Mouse (Mus musculus) brain, embryonic 14.5 days (tissue): Measurements from ENCODE around the gene Tenm4.

Experiments used
- CTCF ChIP-seq: fragments of 200-500 bp; IDR thresholded peaks from 2 replicates; pipeline ENCODE4 v1.5.1; 2012; ENCODE audit warnings: inconsistent platforms, mild to moderate bottlenecking, moderate library complexity, borderline replicate concordance; ENCODE audit not compliant: insufficient read depth, insufficient read length; ENCODE audit errors: extremely low read depth
- POLR2A ChIP-seq: fragments of 200-500 bp; IDR thresholded peaks from 2 replicates; pipeline ENCODE4 v1.6.1; 2012; ENCODE audit warnings: mild to moderate bottlenecking, inconsistent platforms, borderline replicate concordance; ENCODE audit not compliant: poor library complexity, insufficient read depth, insufficient read length, severe bottlenecking; ENCODE audit errors: extremely low read depth

DNA sequence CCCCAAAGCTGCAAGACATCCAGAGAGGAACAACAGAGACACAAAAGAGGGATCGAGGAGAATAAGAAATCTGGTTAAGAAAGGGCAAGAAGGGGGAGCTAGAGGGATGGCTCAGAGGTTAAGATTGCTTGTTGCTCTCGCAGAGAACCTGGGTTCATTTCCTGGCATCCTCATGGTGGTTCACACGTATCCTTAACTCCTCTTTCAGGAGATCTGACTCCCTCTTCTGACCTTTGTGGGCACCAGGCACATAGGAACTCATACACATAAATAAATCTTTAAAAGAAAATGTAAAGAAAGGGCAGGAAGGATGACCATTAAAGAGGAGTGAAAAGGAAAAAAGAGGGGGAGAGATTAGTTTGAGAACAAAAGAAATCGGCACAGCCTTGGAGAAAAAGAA is 18.6 kb upstream of the Tenm4 start:
- no peak for TF ChIP-seq POLR2A
- TF ChIP-seq CTCF: no peak
